ENCODE assay signal across 23 mouse cellular contexts in genomic region chr19:46563603-46564002, GRCm38 (mm10). TPM values are rescaled to one million over a fixed set of nuclear protein-coding genes. Genes with fewer than 3 reads are reported as not detected.
DNase-seq lines count a peak whose midpoint lies in the region; ATAC-seq and TF ChIP-seq lines count a peak whose summit lies in the region.
"Had no signal": no experiment of that assay in that cellular context is flagged by ENCODE, and none has a peak within 500 bp of the region (broad histone marks: within the 10 kb centered on the region; RNA-seq: fewer than 3 reads in every experiment).

No protein-coding gene starts in this region.

- 0 out of 2 replicates have a peak, but pooled peaks cover 3% of the 10 kb centered on the region for H3K9me3 ChIP-seq in heart, embryonic 12.5 days (replicated peaks)
- no peaks in the 10 kb centered on the region for H3K9me3 ChIP-seq in liver, embryonic 16.5 days (replicated peaks; ENCODE audit: control insufficient read depth, low read length)
- H3K9me3 ChIP-seq in liver, embryonic 12.5 days (replicated peaks) = no peaks in the 10 kb centered on the region
- no peaks in the 10 kb centered on the region for H3K9me3 ChIP-seq in stomach, postnatal 0 days (ENCODE audit: control insufficient read depth, low read length)
- H3K9me3 ChIP-seq: forebrain, embryonic 15.5 days; limb, embryonic 15.5 days had no signal

- DNase-seq in gastrocnemius, adult 18-20 months (ENCODE audit: low spot score) = peak; percentile 32
- DNase-seq in gastrocnemius, postnatal 4 days (ENCODE audit: low spot score in 2 of 2) = no peak
- no peak for DNase-seq in heart, adult 8-10 months (ENCODE audit: low spot score)
- peak; percentile 42 for DNase-seq in retina, postnatal 1 day
- no peak for DNase-seq in stomach, postnatal 0 days (ENCODE audit: low spot score)
- DNase-seq: adrenal gland, postnatal 25 days; kidney, adult 18-20 months; left cerebral cortex, postnatal 4 days; lung, adult 18-20 months; lung, postnatal 10 days; right cerebral cortex, postnatal 25 days; thymus, postnatal 25 days had no signal

- no peak overlapping the region for H3K4me2 ChIP-seq in heart, embryonic 12.5 days
- H3K4me2 ChIP-seq in liver, embryonic 16.5 days (ENCODE audit: low read depth, low read length) = no peak overlapping the region
- no peak overlapping the region for H3K4me2 ChIP-seq in liver, embryonic 12.5 days
- H3K4me2 ChIP-seq in stomach, postnatal 0 days (replicated peaks; ENCODE audit: low read depth) = no peak overlapping the region
- H3K4me2 ChIP-seq: forebrain, embryonic 15.5 days; hindbrain, embryonic 14.5 days; limb, embryonic 15.5 days had no signal

- H3K4me1 ChIP-seq in heart, embryonic 12.5 days (replicated peaks) = peaks cover 13% of the 10 kb centered on the region
- 0 out of 2 replicates have a peak, but pooled peaks cover 2% of the 10 kb centered on the region for H3K4me1 ChIP-seq in liver, embryonic 16.5 days (ENCODE audit: control insufficient read depth, low read depth, low read length)
- peaks cover 20% of the 10 kb centered on the region for H3K4me1 ChIP-seq in liver, embryonic 12.5 days
- no peaks in the 10 kb centered on the region for H3K4me1 ChIP-seq in stomach, postnatal 0 days (replicated peaks; ENCODE audit: control insufficient read depth, insufficient read depth)

- TF ChIP-seq CTCF in stomach, postnatal 0 days (IDR thresholded peaks at IDR 0.05; ENCODE audit: low read depth) = no peak

- H3K4me3 ChIP-seq in heart, embryonic 12.5 days = no peak overlapping the region
- no peak overlapping the region for H3K4me3 ChIP-seq in liver, embryonic 16.5 days (ENCODE audit: low read depth, low read length)
- no peak overlapping the region for H3K4me3 ChIP-seq in liver, embryonic 12.5 days
- no peak overlapping the region for H3K4me3 ChIP-seq in stomach, postnatal 0 days (ENCODE audit: low read depth, low read length)
- H3K4me3 ChIP-seq: embryonic facial prominence, embryonic 10.5 days; forebrain, embryonic 15.5 days; left cerebral cortex, adult 2 months; limb, embryonic 15.5 days; midbrain, embryonic 10.5 days had no signal

- WGBS in heart, embryonic 12.5 days = 57% methylated on average over 4 of the region's 4 CpGs
- WGBS in liver, embryonic 16.5 days (ENCODE audit: insufficient replicate concordance) = 73% methylated on average over 4 of the region's 4 CpGs
- 76% methylated on average over 4 of the region's 4 CpGs for WGBS in liver, embryonic 12.5 days (ENCODE audit: insufficient replicate concordance)
- 71% methylated on average over 4 of the region's 4 CpGs for WGBS in stomach, postnatal 0 days

- TF ChIP-seq EP300 in stomach, postnatal 0 days (optimal IDR thresholded peaks at IDR 0.05) = no peak

- no peak overlapping the region for H3K9ac ChIP-seq in heart, embryonic 12.5 days
- no peak overlapping the region for H3K9ac ChIP-seq in liver, embryonic 16.5 days (ENCODE audit: low read depth, low read length)
- H3K9ac ChIP-seq in liver, embryonic 12.5 days = no peak overlapping the region
- no peak overlapping the region for H3K9ac ChIP-seq in stomach, postnatal 0 days (ENCODE audit: low read length)
- H3K9ac ChIP-seq: forebrain, embryonic 15.5 days; hindbrain, embryonic 14.5 days; limb, embryonic 15.5 days had no signal

- H3K27ac ChIP-seq in heart, embryonic 12.5 days (ENCODE audit: poor library complexity, severe bottlenecking) = peak overlapping the region; percentile 54; the same call in 1 of the 2 replicates
- H3K27ac ChIP-seq in liver, embryonic 16.5 days (ENCODE audit: low read length) = no peak overlapping the region
- no peak overlapping the region for H3K27ac ChIP-seq in liver, embryonic 12.5 days
- no peak overlapping the region for H3K27ac ChIP-seq in stomach, postnatal 0 days (replicated peaks)
- H3K27ac ChIP-seq: embryonic facial prominence, embryonic 10.5 days; forebrain, embryonic 15.5 days; hindbrain, embryonic 14.5 days; kidney, postnatal 0 days; left cerebral cortex, adult 2 months; limb, embryonic 15.5 days; midbrain, embryonic 10.5 days had no signal

- peaks cover 10% of the 10 kb centered on the region for H3K36me3 ChIP-seq in heart, embryonic 12.5 days
- no peaks in the 10 kb centered on the region for H3K36me3 ChIP-seq in liver, embryonic 16.5 days (ENCODE audit: control insufficient read depth, insufficient read depth)
- no peaks in the 10 kb centered on the region for H3K36me3 ChIP-seq in liver, embryonic 12.5 days
- no peaks in the 10 kb centered on the region for H3K36me3 ChIP-seq in stomach, postnatal 0 days (ENCODE audit: control insufficient read depth, insufficient read depth, low read length)

- ATAC-seq in heart, embryonic 12.5 days (ENCODE audit: insufficient number of reproducible peaks, low FRiP score) = no peak
- peak; percentile 64; the same call in 1 of the 2 replicates for ATAC-seq in liver, embryonic 16.5 days (ENCODE audit: low read depth)
- no peak for ATAC-seq in liver, embryonic 12.5 days
- no peak for ATAC-seq in stomach, postnatal 0 days (ENCODE audit: low FRiP score, low TSS enrichment)
- ATAC-seq: forebrain, embryonic 15.5 days; inflammation-experienced regulatory T-cells, adult 6 months had no signal

- H3K27me3 ChIP-seq in heart, embryonic 12.5 days (replicated peaks) = no peaks in the 10 kb centered on the region
- no peaks in the 10 kb centered on the region for H3K27me3 ChIP-seq in liver, embryonic 16.5 days (ENCODE audit: control insufficient read depth, insufficient read depth, low read depth, low read length)
- H3K27me3 ChIP-seq in liver, embryonic 12.5 days (replicated peaks) = no peaks in the 10 kb centered on the region
- no peaks in the 10 kb centered on the region for H3K27me3 ChIP-seq in stomach, postnatal 0 days (ENCODE audit: control insufficient read depth, insufficient read depth, low read length)
- H3K27me3 ChIP-seq: forebrain, embryonic 15.5 days; limb, embryonic 15.5 days had no signal

RNA-seq across cellular contexts. Expression of gene Arl3, which starts 9.4 kb away (rescaled TPM):
- total RNA-seq in gastrocnemius, adult 18-20 months (2021) = 10 to 100 TPM; 79.9 to 86.2 TPM
- total RNA-seq in gastrocnemius, postnatal 4 days (2021) = 10 to 100 TPM; 34.8 to 37.9 TPM
- polyA plus RNA-seq in heart, embryonic 12.5 days (2016; fragmentation: Nextera tagmentation; extraction: Ambion mirVana) = 88.2 and 94.4 TPM in 2 replicates
- 10 to 100 TPM; 31.3 to 56.0 (median 43.5) TPM for total RNA-seq in heart, adult 8-10 months (2022)
- polyA plus RNA-seq in liver, embryonic 16.5 days (2015; fragmentation: Nextera tagmentation; extraction: Ambion mirVana) = 23.6 and 27.1 TPM in 2 replicates
- polyA plus RNA-seq in liver, embryonic 12.5 days (2016; fragmentation: Nextera tagmentation; extraction: Ambion mirVana) = 37.2 and 38.4 TPM in 2 replicates
- polyA plus RNA-seq in stomach, postnatal 0 days (2015; fragmentation: Nextera tagmentation; extraction: Ambion mirVana) = 39.6 and 41.6 TPM in 2 replicates

RNA-seq across cellular contexts. Expression of gene Sfxn2, which starts 9.6 kb away (rescaled TPM):
- 1 to 10 TPM; 2.2 to 3.8 TPM for total RNA-seq in gastrocnemius, adult 18-20 months (2021)
- total RNA-seq in gastrocnemius, postnatal 4 days (2021) = 10 to 100 TPM in 1 of 2 experiments, 1 to 10 TPM in 1; 7.8 to 11.2 TPM
- polyA plus RNA-seq in heart, embryonic 12.5 days (2016; fragmentation: Nextera tagmentation; extraction: Ambion mirVana) = 8.1 and 8.9 TPM in 2 replicates
- total RNA-seq in heart, adult 8-10 months (2022) = 1 to 10 TPM; 2.2 to 4.9 (median 2.7) TPM
- polyA plus RNA-seq in liver, embryonic 16.5 days (2015; fragmentation: Nextera tagmentation; extraction: Ambion mirVana) = 33.4 and 37.6 TPM in 2 replicates
- 18.5 and 18.9 TPM in 2 replicates for polyA plus RNA-seq in liver, embryonic 12.5 days (2016; fragmentation: Nextera tagmentation; extraction: Ambion mirVana)
- 9.4 and 10.0 TPM in 2 replicates for polyA plus RNA-seq in stomach, postnatal 0 days (2015; fragmentation: Nextera tagmentation; extraction: Ambion mirVana)

RNA-seq across cellular contexts. Expression of gene Wbp1l, which starts 35.3 kb away (rescaled TPM):
- total RNA-seq in gastrocnemius, adult 18-20 months (2021) = 100 to 1,000 TPM in 1 of 2 experiments, 10 to 100 TPM in 1; 66.2 to 116 TPM
- 10 to 100 TPM; 52.4 to 57.2 TPM for total RNA-seq in gastrocnemius, postnatal 4 days (2021)
- 53.4 and 55.6 TPM in 2 replicates for polyA plus RNA-seq in heart, embryonic 12.5 days (2016; fragmentation: Nextera tagmentation; extraction: Ambion mirVana)
- total RNA-seq in heart, adult 8-10 months (2022) = 10 to 100 TPM; 46.6 to 60.7 (median 56.0) TPM
- polyA plus RNA-seq in liver, embryonic 16.5 days (2015; fragmentation: Nextera tagmentation; extraction: Ambion mirVana) = 24.8 and 31.5 TPM in 2 replicates
- 24.4 and 24.9 TPM in 2 replicates for polyA plus RNA-seq in liver, embryonic 12.5 days (2016; fragmentation: Nextera tagmentation; extraction: Ambion mirVana)
- polyA plus RNA-seq in stomach, postnatal 0 days (2015; fragmentation: Nextera tagmentation; extraction: Ambion mirVana) = 31.2 and 32.9 TPM in 2 replicates

Comparison
In these comparisons a context has a peak if more than half of its experiments do, and no peak if none do; other contexts are left out.
1. DNase-seq: peak in gastrocnemius, adult 18-20 months (single experiment) and retina, postnatal 1 day (single experiment); none in gastrocnemius, postnatal 4 days (0 of 2), heart, adult 8-10 months (single experiment) and stomach, postnatal 0 days (single experiment).